Mouse (Mus musculus): ENCODE data around the gene Ifna11. TPM values are rescaled to one million over a fixed set of nuclear protein-coding genes. Genes with fewer than 3 reads are reported as not detected.
A peak's percentile ranks its signal among the peaks of the same experiment; 100 is the strongest.

Gene Ifna11
- polyA plus RNA-seq, 1 experiment from 2014 or later: not detected

GRCm38 (mm10) chr4:88859214-88859613, 39.5 kb downstream of the Ifna11 start:
- Histone ChIP-seq H3K9ac (replicated peaks; ENCODE audit: low read depth, low read length) (no peak overlapping the region), H3K4me3 (ENCODE audit: low read depth, low read length) (no peak overlapping the region), H3K36me3 (ENCODE audit: control insufficient read depth, insufficient read depth, low read length) (no peaks in the 10 kb centered on the region), H3K9me3 (ENCODE audit: control insufficient read depth, low read length) (no peaks in the 10 kb centered on the region), H3K27ac (ENCODE audit: low read depth, low read length) (no peak overlapping the region), H3K4me1 (ENCODE audit: control insufficient read depth, insufficient read depth, low read length) (no peaks in the 10 kb centered on the region), H3K27me3 (ENCODE audit: control insufficient read depth, insufficient read depth, low read length) (no peaks in the 10 kb centered on the region), H3K4me2 (ENCODE audit: low read depth, low read length) (no peak overlapping the region)
- no peak for ATAC-seq (ENCODE audit: low read depth)

- WGBS: 14% methylated on average over 7 of the region's 7 CpGs
Observed at GRCm38 (mm10) chr4:88863309-88863708, 43.5 kb downstream of the Ifna11 start.

GRCm38 (mm10) chr4:88864599-88864998, 44.8 kb downstream of the Ifna11 start:
- no peaks in the 10 kb centered on the region for H3K4me1 ChIP-seq (ENCODE audit: control insufficient read depth, insufficient read depth, low read length)
- H3K4me2 ChIP-seq (ENCODE audit: low read depth, low read length): no peak overlapping the region
- H3K9me3 ChIP-seq (ENCODE audit: control insufficient read depth, low read length): no peaks in the 10 kb centered on the region
- no peak overlapping the region for H3K9ac ChIP-seq (replicated peaks; ENCODE audit: low read depth, low read length)
- no peaks in the 10 kb centered on the region for H3K27me3 ChIP-seq (ENCODE audit: control insufficient read depth, insufficient read depth, low read length)
- WGBS: 80% methylated on average over 9 of the region's 9 CpGs
- H3K4me3 ChIP-seq (ENCODE audit: low read depth, low read length): no peak overlapping the region
- ATAC-seq (ENCODE audit: low read depth): no peak
- no peaks in the 10 kb centered on the region for H3K36me3 ChIP-seq (ENCODE audit: control insufficient read depth, insufficient read depth, low read length)
- H3K27ac ChIP-seq (ENCODE audit: low read depth, low read length): no peak overlapping the region

More at GRCm38 (mm10) chr4:88863309-88863708, 43.5 kb downstream of the Ifna11 start:
- Histone ChIP-seq H3K4me2 (ENCODE audit: low read depth, low read length) (no peak overlapping the region), H3K27me3 (ENCODE audit: control insufficient read depth, insufficient read depth, low read length) (no peaks in the 10 kb centered on the region), H3K9me3 (ENCODE audit: control insufficient read depth, low read length) (no peaks in the 10 kb centered on the region), H3K9ac (replicated peaks; ENCODE audit: low read depth, low read length) (no peak overlapping the region), H3K4me3 (ENCODE audit: low read depth, low read length) (no peak overlapping the region), H3K4me1 (ENCODE audit: control insufficient read depth, insufficient read depth, low read length) (no peaks in the 10 kb centered on the region), H3K36me3 (ENCODE audit: control insufficient read depth, insufficient read depth, low read length) (no peaks in the 10 kb centered on the region), H3K27ac (ENCODE audit: low read depth, low read length) (no peak overlapping the region)
- no peak for ATAC-seq (ENCODE audit: low read depth)

- Histone ChIP-seq H3K36me3 (ENCODE audit: control insufficient read depth, insufficient read depth, low read length) (no peaks in the 10 kb centered on the region), H3K4me1 (ENCODE audit: control insufficient read depth, insufficient read depth, low read length) (no peaks in the 10 kb centered on the region), H3K27ac (ENCODE audit: low read depth, low read length) (no peak overlapping the region), H3K4me3 (ENCODE audit: low read depth, low read length) (no peak overlapping the region), H3K9me3 (ENCODE audit: control insufficient read depth, low read length) (no peaks in the 10 kb centered on the region), H3K9ac (replicated peaks; ENCODE audit: low read depth, low read length) (no peak overlapping the region), H3K4me2 (ENCODE audit: low read depth, low read length) (no peak overlapping the region), H3K27me3 (ENCODE audit: control insufficient read depth, insufficient read depth, low read length) (no peaks in the 10 kb centered on the region)
- 67% methylated on average over 6 of the region's 6 CpGs for WGBS
- no peak for ATAC-seq (ENCODE audit: low read depth)
Observed at GRCm38 (mm10) chr4:88865011-88865569, 45.3 kb downstream of the Ifna11 start.

GRCm38 (mm10) chr4:88867366-88867925, 47.7 kb downstream of the Ifna11 start:
- Histone ChIP-seq H3K36me3 (ENCODE audit: control insufficient read depth, insufficient read depth, low read length) (no peaks in the 10 kb centered on the region), H3K4me2 (ENCODE audit: low read depth, low read length) (peak overlapping the region; percentile 89), H3K4me1 (ENCODE audit: control insufficient read depth, insufficient read depth, low read length) (no peaks in the 10 kb centered on the region), H3K27ac (ENCODE audit: low read depth, low read length) (no peak overlapping the region), H3K9ac (replicated peaks; ENCODE audit: low read depth, low read length) (no peak overlapping the region), H3K9me3 (ENCODE audit: control insufficient read depth, low read length) (no peaks in the 10 kb centered on the region), H3K27me3 (ENCODE audit: control insufficient read depth, insufficient read depth, low read length) (no peaks in the 10 kb centered on the region), H3K4me3 (ENCODE audit: low read depth, low read length) (peak overlapping the region; percentile 42)
- ATAC-seq (ENCODE audit: low read depth): peak; percentile 82
- under 1% methylated on average over 8 of the region's 8 CpGs for WGBS

GRCm38 (mm10) chr4:88867926-88868911, 48.5 kb downstream of the Ifna11 start:
- no peaks in the 10 kb centered on the region for H3K9me3 ChIP-seq (ENCODE audit: control insufficient read depth, low read length)
- peak overlapping the region; percentile 35 for H3K9ac ChIP-seq (replicated peaks; ENCODE audit: low read depth, low read length)
- 8% methylated on average over 31 of the region's 31 CpGs for WGBS
- ATAC-seq (ENCODE audit: low read depth): peak; percentile 80
- H3K36me3 ChIP-seq (ENCODE audit: control insufficient read depth, insufficient read depth, low read length): no peaks in the 10 kb centered on the region
- H3K27ac ChIP-seq (ENCODE audit: low read depth, low read length): no peak overlapping the region
- H3K27me3 ChIP-seq (ENCODE audit: control insufficient read depth, insufficient read depth, low read length): no peaks in the 10 kb centered on the region
- peak overlapping the region; percentile 89 for H3K4me2 ChIP-seq (ENCODE audit: low read depth, low read length)
- H3K4me1 ChIP-seq (ENCODE audit: control insufficient read depth, insufficient read depth, low read length): no peaks in the 10 kb centered on the region
- peak overlapping the region; percentile 42 for H3K4me3 ChIP-seq (ENCODE audit: low read depth, low read length)

Other genes with a start within 250 kb of the Ifna11 start
- gene Ifna14, start 248.2 kb upstream of the Ifna11 start, polyA plus RNA-seq (2014; fragmentation: Nextera tagmentation; extraction: Ambion mirVana): not detected in 2 replicates
- not detected in 2 replicates for gene Ifna9, start 227.6 kb upstream of the Ifna11 start, polyA plus RNA-seq (2014; fragmentation: Nextera tagmentation; extraction: Ambion mirVana)
- gene Ifna12, start 216.6 kb upstream of the Ifna11 start, polyA plus RNA-seq (2014; fragmentation: Nextera tagmentation; extraction: Ambion mirVana): not detected in 2 replicates
- not detected in 2 replicates for gene C87499, start 185.5 kb upstream of the Ifna11 start, polyA plus RNA-seq (2014; fragmentation: Nextera tagmentation; extraction: Ambion mirVana)
- not detected in 2 replicates for gene Ifna13, start 175.5 kb upstream of the Ifna11 start, polyA plus RNA-seq (2014; fragmentation: Nextera tagmentation; extraction: Ambion mirVana)
- not detected in 2 replicates for gene Ifna16, start 143.0 kb upstream of the Ifna11 start, polyA plus RNA-seq (2014; fragmentation: Nextera tagmentation; extraction: Ambion mirVana)
- gene Ifna2, start 136.0 kb upstream of the Ifna11 start, polyA plus RNA-seq (2014; fragmentation: Nextera tagmentation; extraction: Ambion mirVana): not detected in 2 replicates
- gene Ifnab, start 128.6 kb upstream of the Ifna11 start, polyA plus RNA-seq (2014; fragmentation: Nextera tagmentation; extraction: Ambion mirVana): not detected in 2 replicates
- gene Gm26566, start 98.2 kb upstream of the Ifna11 start, polyA plus RNA-seq (2014; fragmentation: Nextera tagmentation; extraction: Ambion mirVana): 1.6 and 2.6 TPM in 2 replicates
- 129 and 164 TPM in 2 replicates for gene Klhl9, start 97.5 kb upstream of the Ifna11 start, polyA plus RNA-seq (2014; fragmentation: Nextera tagmentation; extraction: Ambion mirVana)
- gene Gm13271, start 65.1 kb upstream of the Ifna11 start, polyA plus RNA-seq (2014; fragmentation: Nextera tagmentation; extraction: Ambion mirVana): not detected in 2 replicates
- not detected in 2 replicates for gene Gm13283, start 59.8 kb upstream of the Ifna11 start, polyA plus RNA-seq (2014; fragmentation: Nextera tagmentation; extraction: Ambion mirVana)
- gene Gm13290, start 46.1 kb upstream of the Ifna11 start, polyA plus RNA-seq (2014; fragmentation: Nextera tagmentation; extraction: Ambion mirVana): not detected in 2 replicates
- gene Gm13289, start 43.0 kb upstream of the Ifna11 start, polyA plus RNA-seq (2014; fragmentation: Nextera tagmentation; extraction: Ambion mirVana): not detected in 2 replicates
- gene Gm13272, start 40.1 kb upstream of the Ifna11 start, polyA plus RNA-seq (2014; fragmentation: Nextera tagmentation; extraction: Ambion mirVana): not detected in 2 replicates
- gene Ifnz, start 37.8 kb upstream of the Ifna11 start, polyA plus RNA-seq (2014; fragmentation: Nextera tagmentation; extraction: Ambion mirVana): not detected in 2 replicates
- not detected in 2 replicates for gene Gm13276, start 34.2 kb upstream of the Ifna11 start, polyA plus RNA-seq (2014; fragmentation: Nextera tagmentation; extraction: Ambion mirVana)
- gene Gm13277, start 31.3 kb upstream of the Ifna11 start, polyA plus RNA-seq (2014; fragmentation: Nextera tagmentation; extraction: Ambion mirVana): not detected in 2 replicates
- gene Gm13278, start 28.4 kb upstream of the Ifna11 start, polyA plus RNA-seq (2014; fragmentation: Nextera tagmentation; extraction: Ambion mirVana): not detected in 2 replicates
- not detected in 2 replicates for gene Gm13275, start 25.5 kb upstream of the Ifna11 start, polyA plus RNA-seq (2014; fragmentation: Nextera tagmentation; extraction: Ambion mirVana)
- gene Gm13279, start 22.6 kb upstream of the Ifna11 start, polyA plus RNA-seq (2014; fragmentation: Nextera tagmentation; extraction: Ambion mirVana): not detected in 2 replicates
- not detected in 2 replicates for gene Gm13285, start 20.3 kb upstream of the Ifna11 start, polyA plus RNA-seq (2014; fragmentation: Nextera tagmentation; extraction: Ambion mirVana)
- not detected in 2 replicates for gene Gm13287, start 16.7 kb upstream of the Ifna11 start, polyA plus RNA-seq (2014; fragmentation: Nextera tagmentation; extraction: Ambion mirVana)
- not detected in 2 replicates for gene Gm13288, start 14.4 kb upstream of the Ifna11 start, polyA plus RNA-seq (2014; fragmentation: Nextera tagmentation; extraction: Ambion mirVana)
- not detected in 2 replicates for gene Ifna7, start 3.7 kb upstream of the Ifna11 start, polyA plus RNA-seq (2014; fragmentation: Nextera tagmentation; extraction: Ambion mirVana)
- not detected in 2 replicates for gene Ifna6, start 7.5 kb downstream of the Ifna11 start, polyA plus RNA-seq (2014; fragmentation: Nextera tagmentation; extraction: Ambion mirVana)
- not detected in 2 replicates for gene Ifna5, start 15.6 kb downstream of the Ifna11 start, polyA plus RNA-seq (2014; fragmentation: Nextera tagmentation; extraction: Ambion mirVana)
- gene Ifna4, start 21.9 kb downstream of the Ifna11 start, polyA plus RNA-seq (2014; fragmentation: Nextera tagmentation; extraction: Ambion mirVana): not detected in 2 replicates
- not detected in 2 replicates for gene Ifna1, start 30.1 kb downstream of the Ifna11 start, polyA plus RNA-seq (2014; fragmentation: Nextera tagmentation; extraction: Ambion mirVana)
- gene Ifne, start 60.2 kb downstream of the Ifna11 start, polyA plus RNA-seq (2014; fragmentation: Nextera tagmentation; extraction: Ambion mirVana): not detected in 2 replicates